Mouse (Mus musculus) liver, embryonic 12.5 days (tissue): ENCODE data around the gene Guk1. TPM values are rescaled to one million over a fixed set of nuclear protein-coding genes. Genes with fewer than 3 reads are reported as not detected.
A peak's percentile ranks its signal among the peaks of the same experiment; 100 is the strongest.

ENCODE experiments used
- ATAC-seq: fragments of 200-750 bp; cut with Nextera tagmentation; 2 replicates; pipeline ENCODE4 v1.8.0; 2017; ENCODE audit warnings: moderate number of reproducible peaks, mild to moderate bottlenecking, moderate library complexity
- H3K27ac ChIP-seq: fragments of 300-500 bp; sonication (generic); 2 replicates; pipeline ENCODE4 v1.5.1; 2016; ENCODE audit warnings: mild to moderate bottlenecking
- H3K27me3 ChIP-seq: fragments of 300-500 bp; sonication (generic); replicated peaks from 2 replicates; pipeline ENCODE4 v1.6.1; 2016; ENCODE audit warnings: mild to moderate bottlenecking, moderate library complexity
- H3K36me3 ChIP-seq: fragments of 300-500 bp; sonication (generic); 2 replicates; pipeline ENCODE4 v1.6.1; 2016; ENCODE audit warnings: mild to moderate bottlenecking, moderate library complexity
- H3K4me1 ChIP-seq: fragments of 300-500 bp; sonication (generic); 2 replicates; pipeline ENCODE4 v1.6.1; 2016
- H3K4me2 ChIP-seq: fragments of 300-500 bp; sonication (generic); 2 replicates; pipeline ENCODE4 v1.6.1; 2016; ENCODE audit warnings: mild to moderate bottlenecking, moderate library complexity
- H3K4me3 ChIP-seq: fragments of 300-500 bp; sonication (generic); 2 replicates; pipeline ENCODE4 v1.5.1; 2016; ENCODE audit warnings: mild to moderate bottlenecking, moderate library complexity
- H3K9ac ChIP-seq: fragments of 300-500 bp; sonication (generic); 2 replicates; pipeline ENCODE4 v1.6.1; 2016; ENCODE audit warnings: mild to moderate bottlenecking, moderate library complexity
- H3K9me3 ChIP-seq: fragments of 300-500 bp; sonication (generic); replicated peaks from 2 replicates; pipeline ENCODE4 v1.6.1; 2016; ENCODE audit warnings: mild to moderate bottlenecking, moderate library complexity
- WGBS: fragments of 180-500 bp; shearing (Covaris S2); methylation state at CpG from one replicate; pipeline ENCODE4 v1.1.7; 2016; ENCODE audit not compliant: insufficient replicate concordance; 5-methylcytosine and 5-hydroxymethylcytosine counted together
- polyA plus RNA-seq: library from polyadenylated mRNA; unstranded; fragments of >200 nt; fragmentation: Nextera tagmentation; extraction: Ambion mirVana; gene quantifications from 2 replicates; pipeline ENCODE4 v1.2.1, GENCODE M21; 2016

Guk1 gene
- polyA plus RNA-seq, 1 experiment from 2014 or later: 81.3 TPM

DNA sequence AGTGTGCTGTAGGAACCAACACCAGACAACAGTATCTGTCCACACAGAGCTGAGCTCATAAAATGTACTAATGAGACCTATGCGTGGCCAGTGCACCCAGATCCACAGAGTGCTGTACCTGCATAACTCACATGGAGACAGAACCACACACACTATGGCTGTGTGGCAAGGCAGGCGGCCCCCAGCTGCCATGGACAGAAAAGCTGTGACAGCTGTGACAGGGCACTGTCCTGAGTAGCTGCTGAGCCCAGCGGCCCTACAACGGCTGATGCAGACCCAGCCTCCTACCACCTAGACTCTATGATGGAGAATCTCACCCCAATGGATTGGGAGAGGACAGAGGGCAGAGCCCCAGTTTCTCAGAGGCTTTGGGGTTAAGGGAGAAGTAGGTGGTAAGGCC lies 32.5 kb downstream of the Guk1 start:
- Histone ChIP-seq H3K9me3 (no peaks in the 10 kb centered on the region), H3K4me3 (no peak overlapping the region), H3K4me1 (peaks cover 44% of the 10 kb centered on the region), H3K4me2 (no peak overlapping the region), H3K9ac (no peak overlapping the region), H3K27ac (no peak overlapping the region), H3K36me3 (peaks cover 66% of the 10 kb centered on the region), H3K27me3 (no peaks in the 10 kb centered on the region)
- no peak for ATAC-seq
- 85% methylated on average over 4 of the region's 4 CpGs for WGBS

GRCm38 (mm10) chr11:59159099-59159498 lies 32.9 kb downstream of the Guk1 start:
- no peak overlapping the region for H3K9ac ChIP-seq
- no peaks in the 10 kb centered on the region for H3K9me3 ChIP-seq
- peaks cover 44% of the 10 kb centered on the region for H3K4me1 ChIP-seq
- no peak overlapping the region for H3K27ac ChIP-seq
- WGBS: 93% methylated on average over 13 of the region's 13 CpGs
- H3K36me3 ChIP-seq: peaks cover 66% of the 10 kb centered on the region
- no peak overlapping the region for H3K4me2 ChIP-seq
- ATAC-seq: no peak
- H3K4me3 ChIP-seq: no peak overlapping the region
- no peaks in the 10 kb centered on the region for H3K27me3 ChIP-seq

DNA sequence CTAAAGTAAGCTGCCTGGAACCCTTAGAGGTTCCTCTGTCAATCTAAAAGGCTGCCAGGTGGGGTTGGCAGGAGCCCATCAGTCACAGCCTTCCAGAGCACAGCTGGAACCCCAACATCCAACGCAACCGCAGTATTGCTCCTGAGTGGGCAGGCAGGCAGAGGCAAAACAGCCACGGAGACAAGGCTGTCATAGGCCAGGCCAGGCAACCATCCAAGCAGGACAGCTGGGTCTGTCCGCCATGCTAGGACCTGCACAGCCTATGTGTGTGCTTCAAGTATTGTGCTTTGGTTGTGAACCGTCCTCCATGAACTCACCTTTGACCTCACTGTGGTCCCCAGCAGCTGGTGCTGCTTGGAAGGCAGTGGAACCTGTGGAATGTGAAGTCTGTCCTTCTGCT lies 36.1 kb downstream of the Guk1 start:
- Histone ChIP-seq H3K9ac (no peak overlapping the region), H3K27ac (no peak overlapping the region), H3K9me3 (no peaks in the 10 kb centered on the region), H3K4me1 (peaks cover 23% of the 10 kb centered on the region), H3K4me3 (no peak overlapping the region), H3K4me2 (no peak overlapping the region), H3K36me3 (peaks cover 58% of the 10 kb centered on the region), H3K27me3 (no peaks in the 10 kb centered on the region)
- WGBS: 91% methylated on average over 5 of the region's 5 CpGs
- ATAC-seq: no peak

DNA sequence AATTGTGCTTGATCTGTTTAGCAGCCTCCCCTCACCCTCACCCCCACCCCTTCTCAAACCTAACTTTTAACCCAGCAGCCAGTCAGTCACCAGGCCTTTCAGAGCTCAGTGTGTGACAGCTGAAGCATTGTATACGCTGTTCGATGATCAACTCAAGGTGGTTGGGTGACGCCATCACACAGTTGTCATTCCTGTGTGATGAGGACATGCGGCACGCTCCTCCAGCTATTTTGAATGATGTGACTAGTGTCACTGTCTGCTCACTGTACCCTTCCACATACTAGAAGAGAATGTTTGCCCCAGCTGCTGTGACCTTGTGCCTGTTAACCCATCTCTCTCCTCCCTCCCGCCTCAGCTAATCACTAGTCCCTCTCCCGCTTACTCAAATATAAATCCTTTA lies 37.8 kb downstream of the Guk1 start:
- Histone ChIP-seq H3K9me3 (no peaks in the 10 kb centered on the region), H3K27ac (no peak overlapping the region), H3K4me1 (peaks cover 17% of the 10 kb centered on the region), H3K4me3 (no peak overlapping the region), H3K9ac (no peak overlapping the region), H3K36me3 (peaks cover 41% of the 10 kb centered on the region), H3K27me3 (peaks cover 4% of the 10 kb centered on the region; the same call in 1 of the 2 replicates), H3K4me2 (no peak overlapping the region)
- no peak for ATAC-seq
- WGBS: 77% methylated on average over 7 of the region's 7 CpGs

DNA sequence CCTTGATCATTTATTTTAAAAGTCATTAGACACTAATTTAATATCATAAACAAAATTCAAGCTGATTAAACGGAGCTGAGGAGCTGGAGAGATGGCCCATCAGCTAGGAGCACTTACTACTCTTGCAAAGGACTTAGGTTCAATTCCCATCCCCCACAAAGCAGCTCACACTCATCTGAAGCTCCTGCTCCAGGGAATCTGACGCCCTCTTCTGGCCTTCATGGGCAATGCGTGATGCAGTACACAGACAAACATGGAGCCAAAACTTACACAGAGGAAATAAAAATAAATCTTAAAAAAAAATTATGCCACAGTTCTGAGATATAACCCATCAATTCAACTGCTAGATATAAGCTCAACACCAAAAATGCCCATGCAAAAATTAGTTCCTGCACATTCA lies 40.3 kb downstream of the Guk1 start:
- Histone ChIP-seq H3K4me2 (no peak overlapping the region), H3K36me3 (peaks cover 17% of the 10 kb centered on the region), H3K9ac (no peak overlapping the region), H3K27me3 (peaks cover 10% of the 10 kb centered on the region; the same call in 1 of the 2 replicates), H3K27ac (no peak overlapping the region), H3K4me1 (peaks cover 17% of the 10 kb centered on the region), H3K9me3 (no peaks in the 10 kb centered on the region), H3K4me3 (no peak overlapping the region)
- WGBS: 15% methylated on average over 3 of the region's 3 CpGs
- ATAC-seq: no peak

DNA sequence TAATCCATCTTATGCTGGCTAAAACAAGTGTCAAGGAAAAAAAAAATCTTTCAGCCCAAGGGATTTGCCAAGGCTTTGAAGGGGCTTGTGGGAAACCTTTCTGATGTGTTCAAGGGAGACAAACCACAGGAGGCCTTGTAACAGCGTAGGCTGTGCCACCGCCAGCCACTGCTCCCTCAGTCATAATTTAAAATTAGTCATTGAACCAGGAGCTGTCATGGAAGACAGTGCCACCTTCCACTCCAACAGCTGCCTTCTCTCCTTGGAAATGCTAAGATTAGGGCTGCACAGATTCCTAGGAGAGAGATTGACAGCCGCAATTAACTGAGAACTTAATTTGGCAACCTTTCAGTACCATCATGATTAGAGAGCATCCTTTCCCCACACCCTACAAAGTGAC lies 42.7 kb downstream of the Guk1 start:
- H3K9me3 ChIP-seq: no peaks in the 10 kb centered on the region
- peaks cover 15% of the 10 kb centered on the region; the same call in 1 of the 2 replicates for H3K27me3 ChIP-seq
- H3K4me2 ChIP-seq: no peak overlapping the region
- no peaks in the 10 kb centered on the region for H3K36me3 ChIP-seq
- H3K9ac ChIP-seq: no peak overlapping the region
- WGBS: 67% methylated on average over 3 of the region's 3 CpGs
- no peak overlapping the region for H3K4me3 ChIP-seq
- no peak overlapping the region for H3K27ac ChIP-seq
- no peak for ATAC-seq
- 0 out of 2 replicates have a peak, but pooled peaks cover 2% of the 10 kb centered on the region for H3K4me1 ChIP-seq

DNA sequence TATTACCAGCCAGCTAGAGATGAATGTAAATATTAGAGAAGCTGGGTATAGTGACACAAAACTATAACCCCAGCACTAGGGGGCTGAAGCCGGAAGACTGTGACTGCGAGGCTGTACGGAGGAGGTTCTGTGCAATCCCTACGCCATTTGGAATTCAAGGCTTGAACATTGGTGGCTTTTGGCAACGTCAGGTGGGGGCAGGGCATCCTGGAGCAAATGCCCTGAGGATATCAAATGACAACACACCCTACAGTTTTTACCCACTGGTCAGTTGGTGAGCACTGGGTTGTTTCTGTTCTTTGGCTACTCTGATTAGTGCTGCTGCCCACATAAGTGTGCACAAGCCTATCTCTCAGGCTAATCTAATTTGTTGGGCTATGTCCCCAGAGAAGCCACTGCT lies 49.0 kb downstream of the Guk1 start:
- ATAC-seq: no peak
- H3K27ac ChIP-seq: no peak overlapping the region
- WGBS: 75% methylated on average over 5 of the region's 5 CpGs
- no peaks in the 10 kb centered on the region for H3K36me3 ChIP-seq
- peaks cover 30% of the 10 kb centered on the region for H3K27me3 ChIP-seq
- no peak overlapping the region for H3K4me3 ChIP-seq
- no peak overlapping the region for H3K9ac ChIP-seq
- no peak overlapping the region for H3K4me2 ChIP-seq
- no peaks in the 10 kb centered on the region for H3K9me3 ChIP-seq
- H3K4me1 ChIP-seq: peaks cover 7% of the 10 kb centered on the region

GRCm38 (mm10) chr11:59141772-59142370 lies 50.1 kb downstream of the Guk1 start:
- peak overlapping the region; percentile 7; the same call in 1 of the 2 replicates for H3K9ac ChIP-seq
- peaks cover 7% of the 10 kb centered on the region for H3K4me1 ChIP-seq
- H3K9me3 ChIP-seq: no peaks in the 10 kb centered on the region
- ATAC-seq: peak; percentile 39; the same call in 1 of the 2 replicates
- peak overlapping the region; percentile 58 for H3K4me2 ChIP-seq
- H3K27me3 ChIP-seq: peaks cover 37% of the 10 kb centered on the region
- WGBS: 6% methylated on average over 14 of the region's 14 CpGs
- H3K4me3 ChIP-seq: peak overlapping the region; percentile 16; the same call in 1 of the 2 replicates
- H3K36me3 ChIP-seq: no peaks in the 10 kb centered on the region
- H3K27ac ChIP-seq: no peak overlapping the region

- Histone ChIP-seq H3K36me3 (no peaks in the 10 kb centered on the region), H3K4me2 (no peak overlapping the region), H3K27me3 (peaks cover 62% of the 10 kb centered on the region), H3K4me3 (no peak overlapping the region), H3K9me3 (no peaks in the 10 kb centered on the region), H3K27ac (no peak overlapping the region), H3K9ac (no peak overlapping the region), H3K4me1 (peaks cover 11% of the 10 kb centered on the region)
- 53% methylated on average over 19 of the region's 19 CpGs for WGBS
- no peak for ATAC-seq
These were observed 53.2 kb downstream of the Guk1 start for GRCm38 (mm10) chr11:59138537-59139486.

DNA sequence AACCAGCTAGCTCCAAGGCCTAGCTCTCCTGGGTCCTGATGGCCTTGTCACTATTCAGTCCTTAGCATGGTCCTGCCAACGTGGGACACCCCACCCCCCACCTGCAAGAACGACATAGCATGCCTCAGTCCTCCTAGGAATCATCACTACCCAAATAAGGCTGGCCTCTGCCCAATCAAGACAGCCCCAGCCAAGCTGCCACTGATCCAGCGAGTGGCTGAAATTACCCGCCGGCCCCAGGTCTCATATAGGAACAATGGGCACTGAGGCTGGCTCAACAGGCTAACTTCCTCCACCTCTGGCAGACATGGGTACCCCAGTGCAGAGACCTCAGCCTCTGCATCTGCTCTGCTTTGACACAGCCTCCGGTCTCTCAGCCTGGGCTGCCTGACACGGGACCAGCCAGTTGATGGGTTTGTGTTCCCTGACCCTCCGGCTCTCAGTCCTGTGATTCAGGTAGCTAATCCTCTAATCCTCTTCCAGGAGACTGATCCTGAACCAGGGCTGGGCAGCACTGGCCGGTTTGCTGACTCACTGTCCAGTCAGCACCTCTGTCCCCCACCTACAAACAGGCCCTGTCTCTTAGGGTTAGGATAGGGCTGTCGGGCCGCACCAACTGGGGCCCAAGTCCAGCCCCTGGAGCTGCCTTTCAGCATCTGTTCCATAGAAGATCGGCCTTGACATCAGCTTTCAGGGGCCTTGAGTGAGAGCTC lies 54.9 kb downstream of the Guk1 start:
- peaks cover 79% of the 10 kb centered on the region for H3K27me3 ChIP-seq
- WGBS: 61% methylated on average over 12 of the region's 12 CpGs

DNA sequence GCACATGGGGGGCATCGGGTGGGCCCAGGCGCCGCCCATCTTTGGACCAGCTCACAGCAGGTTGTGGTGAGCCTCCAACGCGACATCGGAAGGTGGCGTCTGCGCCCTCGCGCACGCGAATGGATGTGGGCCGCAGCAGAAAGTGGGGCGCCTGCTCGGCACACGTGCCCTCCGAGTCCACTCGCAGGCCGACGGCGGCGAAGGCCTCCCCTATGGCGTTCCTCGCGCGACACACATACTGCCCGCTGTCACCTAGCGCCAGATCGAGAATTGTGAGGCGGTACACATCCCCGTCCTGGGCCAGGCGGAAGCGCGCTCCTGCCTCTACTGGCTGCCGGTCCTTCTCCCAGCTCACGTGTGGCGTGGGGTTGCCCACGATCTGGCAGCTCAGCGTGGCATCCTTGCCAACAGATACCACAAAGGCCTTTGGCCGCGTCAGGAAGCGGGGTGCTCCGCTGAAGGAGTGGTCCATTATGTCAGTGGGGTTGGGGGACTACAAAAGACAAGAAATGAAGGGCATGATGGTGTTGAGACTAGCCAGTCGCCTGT lies 56.0 kb downstream of the Guk1 start, which contains the start of gene Obscn:
Obscn (minus strand) TSS at position 499 of the 549 bp plus-strand sequence.
- no peak for ATAC-seq
- Histone ChIP-seq H3K36me3 (no peaks in the 10 kb centered on the region), H3K4me1 (0 out of 2 replicates have a peak, but pooled peaks cover 5% of the 10 kb centered on the region), H3K9ac (no peak within 1 kb of the TSS), H3K4me2 (peak within 1 kb of the TSS; percentile 19), H3K27ac (no peak within 1 kb of the TSS), H3K27me3 (peaks cover 91% of the 10 kb centered on the region), H3K9me3 (no peaks in the 10 kb centered on the region), H3K4me3 (peak within 1 kb of the TSS; percentile 10; the same call in 1 of the 2 replicates)
- 17% methylated on average over 44 of the region's 44 CpGs for WGBS

More for the DNA sequence above, 54.9 kb downstream of the Guk1 start:
- no peaks in the 10 kb centered on the region for H3K36me3 ChIP-seq
- H3K4me1 ChIP-seq: peaks cover 11% of the 10 kb centered on the region
- no peaks in the 10 kb centered on the region for H3K9me3 ChIP-seq
- no peak overlapping the region for H3K9ac ChIP-seq
- H3K4me3 ChIP-seq: no peak overlapping the region
- no peak overlapping the region for H3K27ac ChIP-seq
- ATAC-seq: no peak
- H3K4me2 ChIP-seq: no peak overlapping the region
